Mouse (Mus musculus): Measurements from ENCODE around the gene Fam3a. TPM values are rescaled to one million over a fixed set of nuclear protein-coding genes. Genes with fewer than 3 reads are reported as not detected.

Fam3a gene
- total RNA-seq, 2 experiments from 2014 or later = 16.6 to 24.0 TPM

Other genes with a start within 250 kb of the Fam3a start
- not detected for gene Tex28, start 225.4 kb downstream of the Fam3a start, total RNA-seq (2021)
- gene Tktl1, start 216.0 kb downstream of the Fam3a start, total RNA-seq (2021) = not detected
- 100 to 1,000 TPM; 375 to 378 TPM for gene Flna, start 143.5 kb downstream of the Fam3a start, total RNA-seq (2021)
- gene Emd, start 138.6 kb downstream of the Fam3a start, total RNA-seq (2021) = 10 to 100 TPM; 57.6 to 61.6 TPM
- 100 to 1,000 TPM; 297 to 347 TPM for gene Rpl10, start 122.5 kb downstream of the Fam3a start, total RNA-seq (2021)
- 10 to 100 TPM; 39.3 to 46.4 TPM for gene Taz, start 111.4 kb downstream of the Fam3a start, total RNA-seq (2021)
- 10 to 100 TPM; 11.7 to 12.5 TPM for gene Dnase1l1, start 110.9 kb downstream of the Fam3a start, total RNA-seq (2021)
- 100 to 1,000 TPM; 103 to 109 TPM for gene Atp6ap1, start 96.2 kb downstream of the Fam3a start, total RNA-seq (2021)
- gene Gdi1, start 88.3 kb downstream of the Fam3a start, total RNA-seq (2021) = 10 to 100 TPM; 85.1 to 95.7 TPM
- gene Fam50a, start 80.2 kb downstream of the Fam3a start, total RNA-seq (2021) = 10 to 100 TPM; 38.6 to 39.7 TPM
- gene Plxna3, start 64.2 kb downstream of the Fam3a start, total RNA-seq (2021) = 1 to 10 TPM; 2.8 to 3.6 TPM
- gene Lage3, start 39.7 kb downstream of the Fam3a start, total RNA-seq (2021) = 10 to 100 TPM; 51.8 to 54.6 TPM
- gene Ubl4a, start 20.1 kb downstream of the Fam3a start, total RNA-seq (2021) = 10 to 100 TPM; 48.3 to 50.5 TPM
- gene Slc10a3, start 19.9 kb downstream of the Fam3a start, total RNA-seq (2021) = 1 to 10 TPM; 7.8 to 7.9 TPM
- gene Ikbkg, start within 50 bp of the Fam3a start, total RNA-seq (2021) = 10 to 100 TPM; 39.7 to 40.8 TPM
- 1 to 10 TPM; 9.1 to 10.0 TPM for gene G6pdx, start 35.9 kb upstream of the Fam3a start, total RNA-seq (2021)
- not detected for gene Gm6880, start 88.1 kb upstream of the Fam3a start, total RNA-seq (2021)
- not detected for gene Olfr1326-ps1, start 181.6 kb upstream of the Fam3a start, total RNA-seq (2021)
- not detected for gene Olfr1325, start 199.4 kb upstream of the Fam3a start, total RNA-seq (2021)